Mouse (Mus musculus) CH12F3 (cell line): ENCODE results near the gene Golga5.
"Not testable (repeated sequence)": the region's sequence is repeated elsewhere in the genome, so short reads cannot be mapped to it uniquely, and the experiment has no call there.

Source experiments
- in situ Hi-C: fragments of 300-500 bp; cut with MboI; formaldehyde crosslinking; loops from 2 replicates; pipeline ENCODE4 v1.14.3; 2020; ENCODE audit warnings: low sequenced_read_pairs

Golga5 gene

GRCm38 (mm10) chr12:102443676-102444075 lies 25.3 kb upstream of the Golga5 start:
- in situ Hi-C loops, result no loop called here

- in situ Hi-C loops, result no loop called here
Measured at GRCm38 (mm10) chr12:102445436-102445835, 23.5 kb upstream of the Golga5 start.

- in situ Hi-C loops, result loop anchor here (25.0 kb wide), 1 partner anchor 463 kb away; the partner anchor contains the start of gene Cpsf2
Measured at GRCm38 (mm10) chr12:102450437-102450836, 18.5 kb upstream of the Golga5 start.

GRCm38 (mm10) chr12:102451126-102451851 lies 17.6 kb upstream of the Golga5 start:
- in situ Hi-C loops, result loop anchor here (25.0 kb wide), 1 partner anchor 464 kb away; the partner anchor contains the start of gene Cpsf2

GRCm38 (mm10) chr12:102453581-102453980 lies 15.4 kb upstream of the Golga5 start:
- in situ Hi-C loops, result loop anchor here (25.0 kb wide), 1 partner anchor 466 kb away; the partner anchor contains the start of gene Cpsf2

- in situ Hi-C loops, result loop anchor here (25.0 kb wide), 1 partner anchor 469 kb away; the partner anchor contains the start of gene Cpsf2
Measured at GRCm38 (mm10) chr12:102456467-102457193, 12.3 kb upstream of the Golga5 start.

GRCm38 (mm10) chr12:102460014-102460413 lies 8.9 kb upstream of the Golga5 start:
- in situ Hi-C loops, result loop anchor here (25.0 kb wide), 1 partner anchor 473 kb away; the partner anchor contains the start of gene Cpsf2

GRCm38 (mm10) chr12:102461177-102461576 lies 7.8 kb upstream of the Golga5 start:
- in situ Hi-C loops, result loop anchor here (25.0 kb wide), 1 partner anchor 474 kb away; the partner anchor contains the start of gene Cpsf2

- in situ Hi-C loops, result loop anchor here (5.0 to 25.0 kb wide), 2 partner anchors 67 to 477 kb away; partner anchors contain the start of gene Cpsf2
Measured at GRCm38 (mm10) chr12:102464650-102465049, 4.3 kb upstream of the Golga5 start.

- in situ Hi-C loops, result loop anchor here (5.0 to 25.0 kb wide), 2 partner anchors 71 to 481 kb away; partner anchors contain the start of gene Cpsf2
Measured at GRCm38 (mm10) chr12:102468136-102468535, 799 bp upstream of the Golga5 start.

GRCm38 (mm10) chr12:102474411-102474810 lies 5.5 kb downstream of the Golga5 start:
- in situ Hi-C loops, result loop anchor here (25.0 kb wide), 1 partner anchor 487 kb away; the partner anchor contains the start of gene Cpsf2

- in situ Hi-C loops, result no loop called here
Measured at GRCm38 (mm10) chr12:102480481-102480880, 11.5 kb downstream of the Golga5 start.

- in situ Hi-C loops, result no loop called here
Measured at GRCm38 (mm10) chr12:102484946-102485345, 16.0 kb downstream of the Golga5 start.

GRCm38 (mm10) chr12:102491911-102492310 lies 23.0 kb downstream of the Golga5 start:
- in situ Hi-C loops, result no loop called here

GRCm38 (mm10) chr12:102495754-102496153 lies 26.8 kb downstream of the Golga5 start:
- in situ Hi-C loops, result not testable (repeated sequence)

- in situ Hi-C loops, result no loop called here
Measured at GRCm38 (mm10) chr12:102497905-102498304, 29.0 kb downstream of the Golga5 start.

- in situ Hi-C loops, result no loop called here
Measured at GRCm38 (mm10) chr12:102498726-102499125, 29.8 kb downstream of the Golga5 start.

GRCm38 (mm10) chr12:102499210-102499609 lies 30.3 kb downstream of the Golga5 start:
- in situ Hi-C loops, result no loop called here

GRCm38 (mm10) chr12:102499723-102500122 lies 30.8 kb downstream of the Golga5 start:
- in situ Hi-C loops, result loop anchor here (10.0 kb wide), 1 partner anchor 225 kb away; no protein-coding TSS in a partner anchor

GRCm38 (mm10) chr12:102501038-102501437 lies 32.1 kb downstream of the Golga5 start:
- in situ Hi-C loops, result loop anchor here (10.0 kb wide), 1 partner anchor 224 kb away; no protein-coding TSS in a partner anchor
